8 mouse cellular contexts compared by ENCODE assay signal in the genomic region with DNA sequence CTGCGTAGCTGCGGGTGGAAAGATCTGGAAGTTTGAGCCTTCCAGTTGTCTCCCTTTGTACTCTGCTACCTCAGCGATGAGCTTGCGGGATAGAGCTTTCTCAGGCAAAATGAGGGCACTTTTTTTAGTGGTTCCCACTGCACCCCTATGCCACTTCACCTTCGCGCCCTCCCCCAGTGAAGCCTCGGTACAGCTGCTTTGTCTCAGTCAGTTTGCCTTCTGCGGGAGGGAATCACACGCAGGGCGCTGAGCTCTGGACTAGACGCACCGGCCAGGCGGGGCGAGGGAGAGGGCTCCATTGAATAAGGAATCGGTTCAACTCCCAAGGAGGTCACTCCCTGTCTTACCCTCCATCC. TPM values are rescaled to one million over a fixed set of nuclear protein-coding genes. Genes with fewer than 3 reads are reported as not detected.
DNase-seq lines count a peak whose midpoint lies in the region; ATAC-seq and TF ChIP-seq lines count a peak whose summit lies in the region.

No protein-coding gene starts in this region.

- DNase-seq in kidney, postnatal 14 days = no peak
- peak; percentile 76 for DNase-seq in brain, embryonic 14.5 days (ENCODE audit: low read depth)
- DNase-seq in forebrain, postnatal 0 days = peak; percentile 70
- DNase-seq in midbrain, embryonic 14.5 days = peak; percentile 79
- no peak for DNase-seq in thymus, adult 18-20 months
- DNase-seq in lung, adult 2 months = no peak

- TF ChIP-seq CTCF in brain, embryonic 14.5 days (IDR thresholded peaks at IDR 0.05; ENCODE audit: borderline replicate concordance, extremely low read depth, insufficient read depth, insufficient read length) = no peak
- no peak for TF ChIP-seq CTCF in forebrain, postnatal 0 days (IDR thresholded peaks at IDR 0.05; ENCODE audit: low read depth)
- no peak for TF ChIP-seq CTCF in lung, adult 2 months (IDR thresholded peaks at IDR 0.05; ENCODE audit: insufficient read depth, low read length)

- peaks cover 29% of the 10 kb centered on the region for H3K27me3 ChIP-seq in kidney, embryonic 16.5 days (ENCODE audit: insufficient read depth, low read length)
- H3K27me3 ChIP-seq in forebrain, postnatal 0 days (ENCODE audit: insufficient read depth, low read length) = no peaks in the 10 kb centered on the region
- no peaks in the 10 kb centered on the region for H3K27me3 ChIP-seq in midbrain, embryonic 14.5 days (ENCODE audit: control insufficient read depth, insufficient read depth, low read length)

- peak overlapping the region; percentile 73 for H3K4me2 ChIP-seq in kidney, embryonic 16.5 days (replicated peaks; ENCODE audit: low read depth, low read length)
- H3K4me2 ChIP-seq in forebrain, postnatal 0 days (ENCODE audit: low read depth) = peak overlapping the region; percentile 64
- H3K4me2 ChIP-seq in midbrain, embryonic 14.5 days (ENCODE audit: low read length) = peak overlapping the region; percentile 64

- H3K9me3 ChIP-seq in kidney, embryonic 16.5 days (ENCODE audit: low read length) = no peaks in the 10 kb centered on the region
- H3K9me3 ChIP-seq in forebrain, postnatal 0 days (ENCODE audit: low read length) = no peaks in the 10 kb centered on the region
- H3K9me3 ChIP-seq in midbrain, embryonic 14.5 days (ENCODE audit: control insufficient read depth, low read length) = no peaks in the 10 kb centered on the region

- peak overlapping the region; percentile 42; the same call in 1 of the 2 replicates for H3K9ac ChIP-seq in kidney, embryonic 16.5 days (replicated peaks; ENCODE audit: low read length)
- H3K9ac ChIP-seq in forebrain, postnatal 0 days = peak overlapping the region; percentile 96
- peak overlapping the region; percentile 93 for H3K9ac ChIP-seq in midbrain, embryonic 14.5 days (replicated peaks; ENCODE audit: low read length)

- whole genome bisulfite sequencing in kidney, embryonic 16.5 days = 3% methylated on average over 15 of the region's 15 CpGs
- WGBS in forebrain, postnatal 0 days = 5% methylated on average over 15 of the region's 15 CpGs
- under 1% methylated on average over 15 of the region's 15 CpGs for WGBS in midbrain, embryonic 14.5 days
- 3% methylated on average over 15 of the region's 15 CpGs for WGBS in lung, adult 2 months

- H3K4me3 ChIP-seq in kidney, embryonic 16.5 days (ENCODE audit: low read length) = peak overlapping the region; percentile 49
- H3K4me3 ChIP-seq in forebrain, postnatal 0 days (ENCODE audit: low read depth, low read length) = peak overlapping the region; percentile 79
- H3K4me3 ChIP-seq in midbrain, embryonic 14.5 days (replicated peaks; ENCODE audit: low read depth, low read length) = peak overlapping the region; percentile 60
- no peak overlapping the region for H3K4me3 ChIP-seq in lung, adult 2 months (replicated peaks; ENCODE audit: extremely low read depth, low read depth, low read length)

- ATAC-seq in kidney, embryonic 16.5 days (ENCODE audit: low FRiP score, low TSS enrichment) = peak; percentile 53; the same call in 1 of the 2 replicates
- peak; percentile 44 for ATAC-seq in forebrain, postnatal 0 days
- ATAC-seq in midbrain, embryonic 14.5 days (ENCODE audit: low FRiP score, low TSS enrichment) = peak; percentile 63
- ATAC-seq in inflammation-experienced regulatory T-cells, adult 6 months = no peak

- 0 out of 2 replicates have a peak, but pooled peaks have one; percentile 9 for TF ChIP-seq POLR2A in brain, embryonic 14.5 days (IDR thresholded peaks at IDR 0.05; ENCODE audit: borderline replicate concordance, extremely low read depth, insufficient read depth, insufficient read length, poor library complexity, severe bottlenecking)
- TF ChIP-seq POLR2A in lung, adult 2 months (IDR thresholded peaks at IDR 0.05; ENCODE audit: borderline replicate concordance, extremely low read depth, low read depth, low read length) = no peak

- peaks cover 7% of the 10 kb centered on the region; the same call in 1 of the 2 replicates for H3K4me1 ChIP-seq in kidney, embryonic 16.5 days (ENCODE audit: insufficient read depth, low read length)
- no peaks in the 10 kb centered on the region for H3K4me1 ChIP-seq in forebrain, postnatal 0 days (ENCODE audit: insufficient read depth)
- H3K4me1 ChIP-seq in midbrain, embryonic 14.5 days (ENCODE audit: control insufficient read depth, insufficient read depth, low read length) = 0 out of 2 replicates have a peak, but pooled peaks cover 9% of the 10 kb centered on the region
- H3K4me1 ChIP-seq in lung, adult 2 months (ENCODE audit: control insufficient read depth, insufficient read depth, low read length) = no peaks in the 10 kb centered on the region

- H3K36me3 ChIP-seq in kidney, embryonic 16.5 days (ENCODE audit: insufficient read depth, low read length) = no peaks in the 10 kb centered on the region
- no peaks in the 10 kb centered on the region for H3K36me3 ChIP-seq in forebrain, postnatal 0 days (ENCODE audit: insufficient read depth)
- H3K36me3 ChIP-seq in midbrain, embryonic 14.5 days (ENCODE audit: control insufficient read depth, insufficient read depth, low read length) = no peaks in the 10 kb centered on the region

- no peak overlapping the region for H3K27ac ChIP-seq in kidney, embryonic 16.5 days (ENCODE audit: low read length)
- H3K27ac ChIP-seq in forebrain, postnatal 0 days (ENCODE audit: low read depth, low read length) = peak overlapping the region; percentile 93
- H3K27ac ChIP-seq in midbrain, embryonic 14.5 days (replicated peaks; ENCODE audit: low read depth, low read length) = peak overlapping the region; percentile 96

RNA-seq across cellular contexts. Expression of gene Ptpro, which starts 0.7 kb away (rescaled TPM):
- polyA plus RNA-seq in kidney, embryonic 16.5 days (2015; fragmentation: Nextera tagmentation; extraction: Ambion mirVana) = 20.2 and 21.7 TPM in 2 replicates
- 45.9 and 60.3 TPM in 2 replicates for polyA plus RNA-seq in brain, embryonic 14.5 days (2012; rRNA removed)
- 99.2 and 132 TPM in 2 replicates for total RNA-seq in forebrain, postnatal 0 days (2014; rRNA removed)
- polyA plus RNA-seq in forebrain, postnatal 0 days (2015; fragmentation: Nextera tagmentation; extraction: Ambion mirVana) = 44.8 and 45.2 TPM in 2 replicates
- 62.1 and 80.6 TPM in 2 replicates for polyA plus RNA-seq in midbrain, embryonic 14.5 days (2014; fragmentation: Nextera tagmentation; extraction: Ambion mirVana)
- 2.8 and 5.5 TPM in 2 replicates for polyA plus RNA-seq in lung, adult 2 months (2012; rRNA removed)
- under 1 TPM in 2 of 3 experiments, not detected in 1; 0.21 to 0.60 TPM for polyA plus RNA-seq in inflammation-experienced regulatory T-cells, adult 6 months (2017; shearing (Covaris generic))

Comparison
In these comparisons a context has a peak if more than half of its experiments do, and no peak if none do; other contexts are left out.
1. H3K9ac ChIP-seq: peak in every context shown above with its lines; median percentile 96 in forebrain, postnatal 0 days; 93 in midbrain, embryonic 14.5 days; 42 in kidney, embryonic 16.5 days.
2. DNase-seq: peak in brain, embryonic 14.5 days (single experiment), forebrain, postnatal 0 days (single experiment) and midbrain, embryonic 14.5 days (single experiment); none in kidney, postnatal 14 days (single experiment), thymus, adult 18-20 months (0 of 2) and lung, adult 2 months (single experiment).
3. Peak in every context shown above with its lines, with median percentiles within 50 percentile points of each other: H3K4me2 ChIP-seq.